Mouse (Mus musculus) frontal cortex, postnatal 25 days (tissue): Measurements from ENCODE around the gene Tmem115.
A peak's percentile ranks its signal among the peaks of the same experiment; 100 is the strongest.

Source experiments
- DNase-seq, 2 experiments: peaks; one replicate each; pipeline ENCODE4 v3.0.0; 2022; ENCODE audit warnings: low spot score in 2 of 2

Gene Tmem115

DNA sequence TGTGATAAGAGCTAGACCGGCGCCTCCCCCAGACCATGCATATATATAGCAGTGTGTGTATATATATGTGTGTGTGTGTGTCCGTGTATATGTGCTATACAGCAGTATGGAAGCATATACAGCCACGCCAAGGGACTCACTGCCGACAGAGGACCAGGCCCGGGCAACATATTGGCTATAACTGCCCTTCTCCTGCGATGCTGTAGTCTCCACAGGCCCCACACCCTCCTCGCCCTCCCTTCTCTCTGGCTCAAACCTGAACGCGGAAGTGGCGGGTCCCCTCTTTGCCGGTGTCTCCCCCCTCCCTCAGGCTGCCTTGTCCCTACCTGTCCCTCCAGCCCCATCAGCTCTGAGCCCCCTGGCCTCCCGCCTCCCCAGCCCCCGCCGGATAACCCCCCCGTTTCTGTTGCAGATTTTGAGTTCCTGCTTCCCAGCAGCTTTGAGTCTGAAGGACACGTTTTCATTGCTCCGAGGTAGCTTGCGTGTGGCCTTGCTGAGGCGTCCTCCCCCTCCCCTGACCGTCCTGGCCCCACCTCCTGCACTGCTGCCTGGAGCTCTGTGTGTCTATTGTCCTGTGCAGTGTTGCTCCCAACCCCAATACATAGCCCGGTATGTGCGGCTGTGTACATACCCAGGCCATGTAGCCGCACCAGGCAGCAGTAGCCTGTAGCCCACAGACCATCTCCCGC lies 11.9 kb upstream of the Tmem115 start:
- DNase-seq, result no peak

- DNase-seq, result no peak
These were observed 11.4 kb upstream of the Tmem115 start for GRCm38 (mm10) chr9:107522400-107522711.

DNA sequence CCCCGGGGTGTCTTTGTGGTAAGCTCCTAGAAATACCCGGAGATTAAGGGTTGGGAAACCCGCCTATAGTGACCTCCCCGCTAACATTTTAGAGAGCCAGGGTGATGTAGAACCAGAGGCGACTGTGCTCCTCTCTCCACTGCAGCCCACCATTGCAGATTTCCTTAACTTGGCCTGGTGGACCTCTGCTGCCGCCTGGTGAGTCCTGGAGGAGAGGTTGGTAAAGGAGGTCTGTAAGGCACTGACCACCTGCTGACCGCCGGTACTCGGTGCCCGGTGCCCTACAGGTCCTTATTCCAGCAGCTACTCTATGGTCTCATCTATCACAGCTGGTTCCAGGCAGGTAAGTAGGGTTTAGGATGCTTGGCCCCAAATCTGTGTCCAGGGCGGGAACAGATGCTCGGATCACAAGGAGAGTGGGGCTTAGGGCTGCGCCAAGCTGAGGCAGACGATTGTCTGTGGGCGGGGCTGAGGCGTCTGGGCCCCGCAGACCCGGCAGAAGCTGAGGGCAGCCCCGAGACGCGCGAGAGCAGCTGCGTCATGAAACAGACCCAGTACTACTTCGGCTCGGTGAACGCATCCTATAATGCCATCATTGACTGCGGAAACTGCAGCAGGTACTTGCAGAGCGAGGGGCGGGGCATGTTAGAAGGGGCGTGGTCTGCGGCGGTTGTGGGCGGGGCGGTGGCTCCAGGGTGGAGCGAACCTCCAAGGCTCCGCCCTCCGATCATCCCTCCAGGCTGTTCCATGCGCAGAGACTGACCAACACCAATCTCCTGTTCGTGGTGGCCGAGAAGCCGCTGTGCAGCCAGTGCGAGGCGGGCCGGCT lies 7.3 kb upstream of the Tmem115 start:
- DNase-seq, result peak; percentile 52 to 60

- no peak for DNase-seq
These were observed 860 bp downstream of the Tmem115 start for GRCm38 (mm10) chr9:107534408-107535202.

GRCm38 (mm10) chr9:107538231-107538630 lies 4.5 kb downstream of the Tmem115 start:
- no peak for DNase-seq

DNA sequence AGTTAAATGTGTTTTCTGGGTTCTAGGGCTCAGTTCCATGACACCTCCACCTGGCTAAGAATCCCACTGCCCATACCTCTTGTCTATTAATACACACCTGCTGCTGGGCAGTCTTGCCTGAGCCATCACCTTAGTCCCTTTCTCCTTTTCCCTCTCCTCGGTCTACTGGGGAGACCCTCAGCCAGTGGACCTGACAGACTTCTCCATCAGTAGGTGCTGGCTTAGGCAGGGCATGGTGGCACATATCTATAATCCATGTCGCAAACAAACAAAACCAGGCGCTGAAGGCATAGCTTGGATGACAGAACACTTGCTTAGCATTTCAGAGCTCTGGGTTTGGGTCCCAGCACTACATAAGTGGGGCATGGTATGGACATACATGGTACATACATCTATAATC lies 5.0 kb downstream of the Tmem115 start:
- DNase-seq, result no peak

- DNase-seq, result no peak
These were observed 6.2 kb downstream of the Tmem115 start for GRCm38 (mm10) chr9:107539940-107540339.

GRCm38 (mm10) chr9:107540420-107540819 lies 6.7 kb downstream of the Tmem115 start:
- no peak for DNase-seq

DNA sequence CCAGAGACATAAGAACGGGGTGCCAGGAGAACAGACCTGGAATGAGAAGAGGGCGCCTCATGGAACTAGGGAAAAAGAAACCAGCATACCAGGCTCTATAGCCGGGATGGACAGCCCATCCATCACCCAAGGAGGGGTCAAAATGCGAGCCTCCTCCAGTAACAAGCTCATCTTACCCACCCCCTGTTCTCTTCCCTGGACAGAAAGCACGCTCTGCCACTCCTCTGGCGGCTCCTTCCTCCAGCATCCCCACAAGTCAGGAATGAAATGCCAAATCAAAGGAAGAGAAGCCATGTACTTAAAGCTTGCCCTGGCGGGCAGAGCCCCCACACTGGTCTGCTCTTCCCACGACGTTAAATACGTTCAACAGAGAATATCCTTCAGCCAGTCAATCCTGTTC lies 7.3 kb downstream of the Tmem115 start:
- DNase-seq, result no peak

GRCm38 (mm10) chr9:107541474-107542351 lies 8.0 kb downstream of the Tmem115 start, which contains the start of the genes Cyb561d2 and Nprl2:
Gene Cyb561d2, minus strand, starts transcription at chr9:107542193.
Gene Nprl2, plus strand, starts transcription at chr9:107542226.
- DNase-seq, result peak; percentile 87 to 91

DNA sequence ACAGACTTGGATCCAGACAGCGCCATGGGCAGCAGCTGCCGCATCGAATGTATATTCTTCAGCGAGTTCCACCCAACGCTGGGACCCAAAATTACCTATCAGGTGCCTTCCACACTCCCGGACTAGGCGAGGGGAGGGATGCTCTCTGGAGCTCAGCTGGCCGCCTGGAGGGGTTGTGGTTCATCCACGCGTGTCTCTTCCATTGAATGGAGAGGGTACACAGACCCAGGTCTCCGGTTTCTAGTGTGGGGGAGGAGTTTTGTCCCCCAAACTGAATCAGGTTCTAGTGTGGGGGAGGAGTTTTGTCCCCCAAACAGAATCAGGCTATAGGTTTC lies 8.6 kb downstream of the Tmem115 start:
- DNase-seq, result no peak

DNA sequence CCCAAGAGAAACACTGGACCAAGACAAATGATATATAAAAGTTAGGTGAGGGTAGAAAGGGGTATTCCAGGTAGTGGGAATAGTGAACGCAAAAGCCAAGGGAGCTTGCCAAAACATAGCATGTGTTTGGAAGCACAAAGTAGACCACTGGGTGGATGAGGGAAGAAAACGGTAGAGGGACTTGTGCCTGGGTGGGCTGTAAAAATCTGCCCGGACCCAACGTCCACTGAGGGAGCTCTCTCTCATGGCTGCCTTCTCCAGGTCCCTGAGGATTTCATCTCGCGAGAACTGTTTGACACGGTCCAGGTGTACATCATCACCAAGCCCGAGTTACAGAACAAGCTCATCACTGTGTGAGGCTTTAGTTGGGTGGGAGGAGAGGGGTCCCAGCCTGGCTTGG lies 9.0 kb downstream of the Tmem115 start:
- DNase-seq, result no peak

GRCm38 (mm10) chr9:107543299-107543698 lies 9.6 kb downstream of the Tmem115 start:
- no peak for DNase-seq

DNA sequence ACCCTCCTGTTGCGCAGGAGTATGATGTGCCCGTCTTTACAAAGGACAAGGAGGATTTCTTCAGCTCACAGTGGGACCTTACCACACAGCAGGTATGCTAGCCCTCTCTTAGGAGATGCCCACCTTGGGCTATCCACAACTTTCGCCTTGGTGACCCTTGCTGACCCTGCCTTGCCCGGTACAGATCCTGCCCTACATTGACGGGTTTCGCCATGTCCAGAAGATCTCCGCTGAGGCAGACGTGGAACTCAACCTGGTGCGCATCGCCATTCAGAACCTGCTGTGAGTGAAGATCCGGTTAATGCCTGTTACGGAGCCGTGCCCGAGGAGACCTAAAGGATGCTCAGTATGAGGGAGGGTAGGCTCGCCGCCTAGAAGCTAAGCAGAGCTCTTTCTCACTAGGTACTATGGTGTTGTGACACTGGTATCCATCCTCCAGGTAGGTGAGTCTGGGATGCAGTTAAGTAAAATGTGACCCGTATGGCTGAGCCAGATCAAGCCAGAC lies 10.5 kb downstream of the Tmem115 start:
- DNase-seq, result no peak

- no peak for DNase-seq
These were observed 11.0 kb downstream of the Tmem115 start for GRCm38 (mm10) chr9:107544729-107545128.

DNA sequence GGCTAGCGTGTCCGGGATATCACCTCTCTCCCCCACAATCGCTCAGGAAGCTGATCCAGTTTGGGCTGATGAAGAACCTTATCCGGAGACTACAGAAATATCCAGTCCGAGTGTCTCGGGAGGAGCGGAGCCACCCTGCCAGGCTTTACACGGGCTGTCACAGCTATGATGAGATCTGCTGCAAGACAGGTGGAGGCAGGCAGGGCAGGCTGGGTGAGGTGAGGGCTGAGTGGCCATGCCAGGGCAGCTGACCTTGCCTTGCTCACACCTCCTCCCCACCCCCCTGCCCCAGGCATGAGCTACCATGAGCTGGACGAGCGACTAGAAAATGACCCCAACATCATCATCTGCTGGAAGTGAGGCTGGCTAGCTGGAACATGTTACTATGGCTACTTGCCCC lies 11.5 kb downstream of the Tmem115 start:
- DNase-seq, result no peak

- peak; percentile 52 to 61 for DNase-seq
These were observed 11.9 kb downstream of the Tmem115 start for GRCm38 (mm10) chr9:107545602-107546001.

DNA sequence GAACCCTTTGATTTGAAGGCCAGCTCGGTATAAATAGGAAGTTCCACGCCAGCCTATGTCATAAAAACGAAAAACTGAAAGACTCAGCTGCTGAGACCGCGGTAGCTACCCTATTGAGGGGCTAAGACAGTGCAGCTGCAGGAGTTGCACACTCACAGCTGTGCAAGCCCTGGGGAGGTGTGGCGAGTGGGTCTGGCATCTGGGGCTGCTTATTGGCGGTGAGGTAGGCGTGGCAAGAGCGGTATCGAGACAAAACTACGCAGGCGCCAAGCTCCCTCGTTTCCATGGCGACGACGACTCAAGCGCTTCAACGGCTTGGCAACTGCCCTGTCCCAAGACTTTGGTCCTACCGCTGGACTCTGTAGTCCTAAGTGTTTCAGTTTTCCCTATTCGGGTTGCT lies 13.3 kb downstream of the Tmem115 start, which contains the start of gene Zmynd10:
Gene Zmynd10 (plus strand): TSS at position 273 of the 400 bp plus-strand sequence.
- DNase-seq, result peak; percentile 70 to 75

GRCm38 (mm10) chr9:107547957-107548356 lies 14.2 kb downstream of the Tmem115 start:
- no peak for DNase-seq

GRCm38 (mm10) chr9:107548820-107549219 lies 15.1 kb downstream of the Tmem115 start:
- no peak for DNase-seq
